Mouse (Mus musculus) kidney, postnatal 4 days (tissue): ENCODE measurements at regions not wholly inside any gene's neighbourhood (a gene's known extent, or its start where the extent isn't known, plus 50 kb on each side); places are given as distances from the start of the nearest gene placed in this dataset.
A peak's percentile ranks its signal among the peaks of the same experiment; 100 is the strongest.
"Not testable (repeated sequence)": the region's sequence is repeated elsewhere in the genome, so short reads cannot be mapped to it uniquely, and the experiment has no call there.

Experiments
- DNase-seq, 2 experiments: peaks; one replicate each; pipeline ENCODE4 v3.0.0; 2021; ENCODE audit warnings: mixed read lengths in 2 of 2

DNA sequence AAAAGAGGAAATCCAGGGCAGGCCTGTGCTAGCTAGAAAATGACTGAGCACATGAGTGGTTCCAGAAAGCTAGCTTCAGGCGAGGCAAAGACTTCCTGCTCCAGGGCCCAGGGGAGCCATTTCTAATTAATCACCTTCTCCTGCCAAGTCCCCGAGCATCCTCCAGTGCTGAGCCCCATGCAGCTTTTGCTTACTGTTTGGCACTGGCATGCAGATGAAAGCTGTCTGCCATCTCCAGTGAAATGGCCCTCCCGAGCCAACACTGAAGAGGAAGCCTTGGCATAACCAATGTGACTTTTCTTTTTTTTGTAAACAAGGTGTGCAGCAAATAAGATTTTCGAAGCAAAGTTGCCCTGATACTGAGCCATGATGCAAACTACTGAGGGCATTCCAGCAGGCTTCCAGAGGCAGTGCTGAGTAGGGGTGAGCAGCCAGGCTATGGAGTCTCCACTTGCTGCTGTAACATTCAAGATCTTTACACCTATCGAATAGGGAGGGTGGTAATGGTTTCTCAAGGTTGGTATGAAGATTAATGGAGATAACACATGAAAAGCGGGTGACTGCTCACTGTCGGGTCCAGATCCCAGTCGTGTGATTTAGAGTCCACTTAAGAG is 125.4 kb upstream of the Immp2l start:
- peak; percentile 27 to 37 for DNase-seq

DNA sequence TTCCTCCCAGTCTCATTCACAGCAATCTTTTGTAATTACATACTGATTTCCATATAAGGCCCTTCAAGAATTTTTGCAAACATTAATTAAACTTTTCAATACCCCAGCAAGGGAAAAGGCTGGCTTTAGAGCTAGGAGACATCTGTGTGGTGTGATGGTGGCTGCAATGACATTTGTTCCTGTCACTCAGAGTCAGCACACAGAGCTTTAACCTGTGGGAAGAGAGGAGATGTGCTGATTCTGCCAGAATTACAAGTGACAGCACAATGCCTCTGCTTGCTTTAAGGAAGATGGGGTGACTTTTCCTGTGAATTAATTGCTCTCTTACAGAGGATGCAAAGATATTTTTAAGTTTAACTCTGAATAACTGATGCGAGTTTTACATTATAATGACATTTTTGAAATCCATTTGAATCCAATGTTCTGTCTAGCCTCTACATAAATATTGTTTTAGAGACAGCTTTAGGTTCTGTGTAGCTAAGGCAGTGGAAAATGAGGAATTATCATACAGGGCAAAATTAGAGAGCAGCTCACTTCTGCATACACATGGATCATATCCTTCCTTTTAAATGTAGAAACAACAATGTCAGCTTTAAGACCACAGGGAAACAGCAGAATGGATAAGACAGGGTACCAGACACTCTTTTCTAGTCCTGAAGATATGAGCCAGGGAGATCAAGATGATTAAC is 118.1 kb upstream of the Immp2l start:
- no peak for DNase-seq

DNA sequence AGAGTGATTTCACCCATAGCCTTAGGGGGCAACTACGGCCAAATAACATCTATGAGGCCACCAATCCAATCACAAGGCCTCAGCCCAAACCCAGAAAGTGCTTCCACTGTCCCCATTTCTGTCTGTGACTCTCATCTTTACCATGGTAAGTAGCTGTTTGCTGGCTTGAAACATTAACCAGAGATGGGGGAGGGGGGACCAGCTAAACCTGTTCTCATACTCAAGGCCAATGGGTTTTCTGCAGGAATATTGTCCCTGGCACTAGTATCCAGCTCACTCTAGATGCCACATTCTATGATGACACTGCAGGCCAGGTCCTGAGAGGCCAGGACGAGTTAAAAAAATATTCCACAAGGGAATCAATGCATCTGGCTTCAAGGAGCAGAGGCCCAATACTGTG is 117.1 kb upstream of the Immp2l start:
- peak in 1 of 2 experiments; percentile 15 for DNase-seq

DNA sequence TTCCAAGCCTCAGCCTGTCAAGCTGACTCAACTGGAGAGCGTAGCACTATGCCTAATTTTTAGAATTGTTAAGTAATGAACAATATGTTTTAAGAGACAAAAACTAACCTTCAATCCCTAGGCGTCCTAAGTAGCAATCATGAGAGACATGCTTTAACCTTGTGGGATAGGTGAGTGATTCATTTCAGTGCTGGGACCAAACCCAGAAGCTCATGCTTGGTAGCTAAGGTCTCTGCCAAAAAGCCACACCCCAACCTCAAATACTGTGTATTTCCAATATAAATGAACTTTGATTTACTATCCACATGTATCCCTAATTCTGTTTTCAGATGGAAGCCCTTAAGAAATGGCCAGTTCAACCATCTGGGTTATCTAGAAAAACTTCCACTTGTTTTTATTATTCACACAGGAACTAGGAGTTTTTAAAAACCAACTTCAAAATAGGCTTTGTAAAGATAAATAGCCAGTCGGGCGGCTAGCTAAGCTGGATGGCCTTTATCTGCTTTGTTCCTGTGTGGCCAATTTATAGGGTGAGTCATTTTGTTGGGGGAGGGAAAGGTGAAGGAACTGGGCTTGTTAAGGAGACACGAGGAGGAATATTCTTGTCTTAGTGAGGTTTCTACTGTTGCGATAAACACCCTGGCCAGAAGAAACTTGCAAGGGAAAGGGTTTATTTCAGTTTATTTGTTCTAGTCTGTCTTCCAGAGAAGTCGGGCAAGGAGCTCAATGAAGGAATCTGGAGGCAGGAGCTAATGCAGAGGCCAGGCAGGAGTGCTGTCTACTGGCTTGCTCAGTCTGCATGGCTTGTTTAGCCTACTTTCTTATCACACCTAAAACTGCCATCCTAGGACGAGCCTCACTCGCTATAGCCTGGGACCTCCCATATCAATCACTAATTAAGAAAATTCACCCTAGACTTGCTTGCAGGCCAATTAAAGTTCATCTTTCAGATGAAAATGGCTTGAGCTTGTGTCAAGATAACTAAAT is 114.8 kb upstream of the Immp2l start:
- DNase-seq: no peak

DNA sequence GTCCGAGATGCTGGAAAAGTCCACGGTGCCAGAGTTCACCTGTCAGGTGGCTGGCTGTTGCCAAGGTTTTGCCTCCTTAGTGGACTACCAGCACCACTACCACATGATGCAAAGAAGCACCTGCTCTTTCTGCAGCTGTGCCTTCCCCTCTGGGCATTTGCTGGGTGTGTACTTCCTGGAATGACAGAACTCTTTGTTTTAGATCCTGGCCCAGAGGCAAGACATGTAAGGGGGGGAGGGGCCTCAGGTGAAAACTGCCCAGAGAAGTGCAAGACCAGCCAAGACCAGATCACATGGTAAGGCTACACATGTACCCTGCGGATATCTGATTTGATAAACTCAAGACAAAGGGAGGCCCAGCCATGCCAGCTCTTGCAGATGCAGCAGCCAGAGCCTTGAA is 106.4 kb upstream of the Immp2l start:
- peak in 1 of 2 experiments; percentile 5 for DNase-seq

DNA sequence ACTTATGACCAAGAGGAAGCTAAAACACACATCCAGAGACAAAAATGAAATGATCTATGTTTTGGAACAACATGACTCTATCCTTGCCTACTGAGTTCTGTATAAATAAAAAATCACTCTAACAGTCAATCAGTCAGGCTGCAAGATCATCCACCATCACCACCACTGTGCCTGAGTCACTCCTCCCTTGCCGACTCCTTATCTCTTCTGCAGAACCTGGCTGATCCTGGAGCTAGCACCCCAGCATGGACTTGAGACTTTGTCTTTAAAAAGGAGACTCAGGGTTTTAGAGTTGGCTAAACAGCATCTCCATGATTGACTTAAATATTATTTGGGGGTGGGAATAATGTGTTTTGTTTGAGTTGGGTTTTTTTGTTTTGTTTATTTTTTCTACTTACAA is 101.9 kb upstream of the Immp2l start:
- no peak for DNase-seq

DNA sequence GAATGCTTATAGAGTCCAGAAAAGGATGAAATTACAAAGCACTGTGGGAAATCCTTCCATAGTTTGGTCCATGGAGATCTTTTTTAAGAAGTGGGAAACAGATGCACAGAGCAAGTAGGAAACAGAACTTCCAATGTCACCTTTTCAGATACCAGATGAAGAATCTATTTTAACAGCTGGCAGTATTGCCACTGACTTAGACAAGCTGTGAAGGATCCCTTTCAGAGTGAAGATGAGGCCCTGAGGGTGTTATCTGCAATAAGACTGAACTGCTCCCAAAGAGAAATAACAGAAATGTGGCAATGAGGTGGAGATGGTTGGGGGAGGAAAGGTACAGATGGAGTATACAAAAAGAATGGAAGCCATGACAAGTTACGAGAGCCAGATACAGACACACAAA is 97.2 kb upstream of the Immp2l start:
- DNase-seq: no peak

DNA sequence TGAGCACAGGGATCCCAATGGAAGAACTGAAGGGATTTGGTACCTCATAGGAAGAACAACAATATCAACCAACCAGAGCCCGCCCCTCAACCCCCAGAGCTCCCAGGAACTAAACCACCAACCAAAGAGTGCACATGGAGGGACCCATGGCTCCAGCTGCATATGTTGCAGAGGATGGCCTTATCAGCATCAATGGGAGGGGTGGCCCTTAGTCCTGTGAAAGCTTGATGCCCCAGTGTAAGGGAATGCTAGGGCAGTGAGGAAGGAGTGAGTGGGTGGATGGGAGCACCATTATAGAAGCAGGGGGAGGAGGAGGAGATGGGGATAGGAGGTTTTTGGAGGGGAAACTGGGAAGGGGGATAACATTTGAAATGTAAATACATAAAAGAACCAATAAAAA is 94.5 kb upstream of the Immp2l start:
- DNase-seq: not testable (repeated sequence)

DNA sequence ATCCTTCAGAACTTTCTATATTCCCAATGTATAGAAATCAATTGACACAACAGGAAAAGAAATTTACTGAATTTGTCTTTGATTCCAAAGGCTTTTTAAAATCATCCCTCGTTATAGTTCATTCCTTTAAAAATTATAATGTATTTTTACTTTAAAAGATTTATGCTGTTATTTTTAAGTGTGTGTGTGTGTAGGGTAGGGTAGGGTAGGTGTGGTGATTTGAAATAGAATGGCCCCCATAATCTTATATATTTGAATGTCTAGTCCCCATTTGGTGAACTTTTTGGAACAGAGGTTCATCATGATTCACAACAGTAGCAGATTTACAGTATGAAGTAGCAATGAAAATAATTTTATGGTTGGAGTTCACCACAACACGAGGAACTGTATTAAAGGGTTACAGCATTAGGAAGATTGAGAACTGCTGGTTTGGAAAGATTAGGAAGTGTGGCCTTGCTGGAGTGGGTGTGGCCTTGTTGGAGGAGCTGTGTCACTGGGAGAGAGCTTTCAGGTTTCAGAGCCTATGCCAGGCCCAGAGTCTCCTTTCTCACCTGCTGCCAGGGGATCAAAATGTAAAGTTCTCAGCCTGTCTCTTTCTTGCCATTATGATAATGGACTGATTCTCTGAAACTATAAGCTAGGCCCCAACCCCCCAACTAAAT is 88.7 kb upstream of the Immp2l start:
- DNase-seq: no peak

DNA sequence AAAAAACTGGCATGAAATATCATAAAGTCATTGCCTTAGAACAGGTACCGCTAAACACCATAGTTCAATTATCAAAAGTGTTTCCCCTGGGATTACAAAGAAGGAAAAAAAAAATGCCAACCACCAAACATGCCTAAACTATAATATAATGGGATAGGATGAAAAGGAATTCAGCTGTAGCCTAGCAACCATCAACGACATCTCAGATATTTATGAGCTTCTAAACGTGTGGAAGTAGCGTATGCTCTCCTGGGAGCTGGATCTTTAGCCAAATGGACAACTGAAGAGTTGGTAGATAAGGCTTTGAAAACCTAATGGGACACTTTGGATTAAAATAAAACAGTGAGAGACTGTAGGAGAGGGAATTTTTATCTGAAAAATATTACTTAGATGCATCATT is 86.9 kb upstream of the Immp2l start:
- no peak for DNase-seq

DNA sequence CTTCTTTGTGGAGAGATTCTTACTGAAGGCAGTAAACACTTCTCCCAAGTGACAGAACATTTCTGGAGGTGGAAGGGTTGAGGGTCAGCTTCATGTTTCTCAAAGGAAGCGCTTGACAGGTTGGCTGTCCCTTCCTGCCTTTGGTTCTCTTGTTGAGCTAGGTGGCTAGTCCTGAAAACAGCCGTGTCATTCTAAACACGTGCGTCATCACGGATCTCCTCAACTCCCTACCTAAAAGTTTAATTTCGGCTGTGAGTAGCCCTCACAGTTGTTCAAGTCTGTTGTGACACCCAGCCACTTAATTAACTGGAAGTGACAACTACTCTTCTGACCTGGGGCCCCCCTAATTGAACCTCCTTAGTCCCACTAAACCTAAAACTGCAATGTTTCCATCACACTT is 77.0 kb upstream of the Immp2l start:
- no peak for DNase-seq

DNA sequence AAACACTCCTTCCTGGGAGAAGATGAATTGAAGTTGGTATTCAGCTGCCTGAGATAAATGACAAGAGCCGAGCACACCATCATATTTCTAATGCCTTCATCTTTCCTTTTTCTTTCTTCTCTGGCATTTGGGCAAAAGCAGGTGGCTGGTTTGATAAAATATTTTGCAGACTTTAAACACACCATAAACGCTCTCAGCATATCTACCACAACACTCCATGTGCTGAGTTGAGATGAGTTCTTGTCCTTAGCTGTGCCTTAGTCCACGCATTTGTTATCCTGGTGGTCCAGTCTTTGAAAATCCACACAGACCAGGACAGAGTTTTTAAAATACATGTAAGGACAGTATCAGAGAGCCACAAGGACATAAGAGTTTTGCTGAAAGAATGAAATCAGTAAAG is 74.3 kb upstream of the Immp2l start:
- no peak for DNase-seq

DNA sequence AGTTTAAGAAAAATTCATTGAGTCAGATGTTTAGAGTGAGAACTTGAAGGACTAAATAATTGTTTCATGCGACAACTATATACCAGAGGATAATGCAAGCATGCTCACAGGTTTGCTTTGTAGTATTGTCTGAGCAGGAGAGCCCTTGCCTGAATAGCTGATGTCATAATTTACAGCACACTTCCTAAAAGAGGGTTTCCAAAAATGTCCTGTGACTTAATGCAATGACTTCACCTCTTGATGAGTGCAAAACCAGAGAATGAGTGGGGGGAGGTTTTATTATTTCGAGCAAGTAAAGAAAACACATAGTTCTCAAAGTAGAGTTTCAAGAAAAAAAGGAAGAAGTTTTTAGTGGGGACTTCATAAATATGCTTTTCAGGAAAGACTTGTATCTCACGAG is 65.4 kb upstream of the Immp2l start:
- no peak for DNase-seq

DNA sequence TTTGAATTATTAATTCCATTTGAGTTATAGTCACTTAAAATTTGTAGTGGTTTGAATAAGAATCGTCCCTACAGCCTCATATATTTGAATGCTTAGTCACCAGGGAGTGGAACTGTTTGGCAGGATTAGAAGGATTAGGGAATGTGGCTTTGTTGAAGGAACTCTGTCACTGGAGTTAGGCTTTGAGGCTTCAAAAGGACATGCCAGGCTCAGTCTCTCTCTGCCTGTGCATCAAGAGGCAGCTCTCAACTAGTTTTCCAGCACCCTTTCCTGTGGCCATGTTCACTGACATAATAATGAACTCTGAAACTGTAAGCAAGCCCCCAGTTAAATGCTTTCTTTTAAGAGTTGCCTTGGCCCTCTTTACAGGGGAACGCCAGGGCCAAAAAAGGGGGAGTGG is 58.9 kb upstream of the Immp2l start:
- no peak for DNase-seq

DNA sequence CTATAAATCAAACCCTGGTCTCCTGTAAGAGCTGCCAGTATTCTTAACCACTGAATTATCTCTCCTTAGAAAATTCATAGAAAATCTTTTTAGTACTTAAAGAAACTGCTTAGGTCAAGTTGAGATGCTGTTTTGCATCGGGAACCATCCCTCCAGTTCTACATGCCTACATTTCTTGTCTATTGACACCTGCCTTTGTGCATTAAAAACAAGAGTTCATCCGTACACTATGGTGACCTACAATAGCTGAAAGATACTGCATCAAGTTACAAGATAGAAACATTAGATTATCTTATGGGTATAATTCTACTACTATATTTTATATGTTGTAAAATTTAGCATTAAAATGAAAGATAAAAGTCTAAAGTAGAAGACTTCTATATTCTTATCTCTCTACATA is 57.6 kb upstream of the Immp2l start:
- DNase-seq: no peak

DNA sequence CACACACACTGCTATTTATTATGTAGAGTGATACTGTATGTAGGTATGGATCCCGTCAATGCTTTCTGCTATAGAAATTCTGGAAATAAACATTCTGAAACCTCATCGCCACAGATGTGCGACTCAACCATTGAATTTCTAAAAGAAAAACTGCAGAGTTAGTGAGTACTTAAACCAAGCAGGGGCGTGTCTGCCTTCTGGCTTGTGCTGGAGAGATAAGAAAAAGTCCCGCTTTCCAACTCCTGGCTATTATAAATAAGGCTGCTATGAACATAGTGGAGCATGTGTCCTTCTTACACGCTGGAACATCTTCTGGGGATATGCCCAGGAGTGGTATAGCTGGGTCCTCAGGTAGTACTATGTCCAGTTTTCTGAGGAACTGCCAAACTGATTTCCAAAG is 57.2 kb upstream of the Immp2l start:
- not testable (repeated sequence) for DNase-seq

DNA sequence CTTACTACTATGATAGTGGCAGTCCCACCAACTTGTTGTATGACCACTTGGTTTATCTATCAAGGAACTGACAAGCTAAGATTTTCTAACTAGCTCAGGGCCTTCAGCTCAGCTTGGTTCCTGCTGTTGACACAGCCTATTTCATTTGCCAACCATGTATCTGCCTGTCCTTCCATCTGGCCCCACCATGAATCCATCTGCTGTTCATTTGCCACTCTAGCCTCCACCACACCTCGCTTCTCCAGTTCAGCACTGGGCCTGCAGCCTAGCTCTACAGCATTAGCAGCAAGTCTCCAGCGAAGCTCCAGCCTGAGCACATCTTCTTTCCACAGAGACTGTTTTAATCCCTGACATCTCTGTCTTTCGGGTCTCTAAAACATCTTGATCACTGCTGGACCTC is 51.0 kb upstream of the Immp2l start:
- DNase-seq: no peak
